Mouse (Mus musculus) v-Abl transformed pro-B cells (cell line): ENCODE data around the gene Lpcat2b.

Source experiments
- in situ Hi-C, 2 experiments: fragments of 400-800 bp; cut with MboI; formaldehyde crosslinking; loops; one replicate each; pipeline ENCODE4 v1.15.1; 2025; ENCODE audit not compliant: unreplicated experiment in 2 of 2

The Lpcat2b gene

GRCm38 (mm10) chr5:107444251-107444650 lies 12.9 kb downstream of the Lpcat2b start:
- in situ Hi-C loops = no loop called here

GRCm38 (mm10) chr5:107447977-107448376 lies 16.6 kb downstream of the Lpcat2b start:
- in situ Hi-C loops = no loop called here

GRCm38 (mm10) chr5:107448784-107449183 lies 17.4 kb downstream of the Lpcat2b start:
- in situ Hi-C loops = no loop called here

GRCm38 (mm10) chr5:107449620-107450019 lies 18.3 kb downstream of the Lpcat2b start:
- in situ Hi-C loops = no loop called here

- in situ Hi-C loops = no loop called here
Observed at GRCm38 (mm10) chr5:107450299-107450698, 18.9 kb downstream of the Lpcat2b start.

GRCm38 (mm10) chr5:107462147-107463076 lies 31.1 kb downstream of the Lpcat2b start:
- in situ Hi-C loops = no loop called here

- in situ Hi-C loops = no loop called here
Observed at GRCm38 (mm10) chr5:107466501-107466900, 35.2 kb downstream of the Lpcat2b start.

GRCm38 (mm10) chr5:107467098-107467497 lies 35.7 kb downstream of the Lpcat2b start:
- in situ Hi-C loops = no loop called here

GRCm38 (mm10) chr5:107470600-107471329 lies 39.4 kb downstream of the Lpcat2b start:
- in situ Hi-C loops = no loop called here

GRCm38 (mm10) chr5:107480194-107480593 lies 48.8 kb downstream of the Lpcat2b start:
- in situ Hi-C loops = no loop called here
